Mouse (Mus musculus) stomach, postnatal 0 days (tissue): Measurements from ENCODE around the gene Cryga.

ENCODE experiments used
- CTCF ChIP-seq: IDR thresholded peaks from 2 replicates; pipeline ENCODE4 v1.5.1; 2016; ENCODE audit warnings: antibody characterized with exemption, low read depth, mild to moderate bottlenecking, moderate library complexity
- EP300 ChIP-seq: optimal IDR thresholded peaks from 2 replicates; pipeline ENCODE3; 2016; ENCODE audit warnings: antibody characterized with exemption

GRCm38 (mm10) chr1:65119438-65119837 lies 16.3 kb upstream of the Cryga start, which contains the start of gene Gm28845:
- TF ChIP-seq EP300 (no peak), CTCF (no peak)
